Mouse (Mus musculus): Measurements from ENCODE around the gene Zfp687. TPM values are rescaled to one million over a fixed set of nuclear protein-coding genes. Genes with fewer than 3 reads are reported as not detected.

Gene Zfp687
- total RNA-seq, 2 experiments from 2014 or later: 10.9 to 11.5 TPM

- H3K27ac ChIP-seq: peak overlapping the region; percentile 95
- H3K4me3 ChIP-seq: peak overlapping the region; percentile 74
- TF ChIP-seq CTCF (IDR thresholded peaks at IDR 0.05): 0 out of 2 replicates have a peak, but pooled peaks have one; percentile 0
- DNase-seq: peak; percentile 68
- intact Hi-C loops (cut with DNase I): no loop called here
Measured at GRCm38 (mm10) chr3:95013699-95014427, 1.4 kb downstream of the Zfp687 start.

GRCm38 (mm10) chr3:95012982-95013381 is 2.3 kb downstream of the Zfp687 start:
- no peak for TF ChIP-seq CTCF (IDR thresholded peaks at IDR 0.05)
- no peak for DNase-seq
- no peak overlapping the region for H3K4me3 ChIP-seq
- intact Hi-C loops (cut with DNase I): no loop called here
- H3K27ac ChIP-seq: peak overlapping the region; percentile 95; the same call in 1 of the 2 replicates

GRCm38 (mm10) chr3:95010396-95010795 is 4.9 kb downstream of the Zfp687 start:
- TF ChIP-seq CTCF (IDR thresholded peaks at IDR 0.05): no peak
- intact Hi-C loops (cut with DNase I): no loop called here
- Histone ChIP-seq H3K4me3 (no peak overlapping the region), H3K27ac (no peak overlapping the region)
- DNase-seq: no peak

DNA sequence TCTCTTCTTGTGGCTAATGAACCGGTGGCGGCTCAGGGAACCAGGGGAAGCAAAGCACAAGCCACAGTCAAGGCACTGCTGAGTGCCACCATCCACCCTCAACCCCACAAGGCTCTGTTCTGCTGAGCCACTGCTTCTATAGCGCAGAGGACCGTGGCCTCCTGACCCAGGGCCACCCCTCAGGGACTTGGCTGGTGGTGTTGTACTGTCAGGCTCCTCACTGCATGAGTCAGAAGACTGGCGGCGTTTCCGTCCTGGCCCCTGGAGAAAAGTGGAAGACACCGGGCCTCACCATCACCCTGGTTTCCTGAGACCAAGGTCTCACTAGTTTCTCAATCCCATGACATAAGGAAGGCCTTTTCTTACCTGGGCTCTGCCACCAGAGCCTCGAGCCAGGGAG is 7.5 kb downstream of the Zfp687 start:
- no peak overlapping the region for H3K27ac ChIP-seq
- no peak for TF ChIP-seq CTCF (IDR thresholded peaks at IDR 0.05)
- H3K4me3 ChIP-seq: no peak overlapping the region
- intact Hi-C loops (cut with DNase I): no loop called here
- peak; percentile 43 for DNase-seq

GRCm38 (mm10) chr3:95005651-95006050 is 9.6 kb downstream of the Zfp687 start:
- Histone ChIP-seq H3K4me3 (no peak overlapping the region), H3K27ac (no peak overlapping the region)
- no peak for TF ChIP-seq CTCF (IDR thresholded peaks at IDR 0.05)
- intact Hi-C loops (cut with DNase I): no loop called here
- DNase-seq: no peak

GRCm38 (mm10) chr3:95003273-95003672 is 12.0 kb downstream of the Zfp687 start:
- intact Hi-C loops (cut with DNase I): no loop called here
- no peak overlapping the region for H3K4me3 ChIP-seq
- no peak for DNase-seq
- no peak overlapping the region for H3K27ac ChIP-seq
- TF ChIP-seq CTCF (IDR thresholded peaks at IDR 0.05): no peak

DNA sequence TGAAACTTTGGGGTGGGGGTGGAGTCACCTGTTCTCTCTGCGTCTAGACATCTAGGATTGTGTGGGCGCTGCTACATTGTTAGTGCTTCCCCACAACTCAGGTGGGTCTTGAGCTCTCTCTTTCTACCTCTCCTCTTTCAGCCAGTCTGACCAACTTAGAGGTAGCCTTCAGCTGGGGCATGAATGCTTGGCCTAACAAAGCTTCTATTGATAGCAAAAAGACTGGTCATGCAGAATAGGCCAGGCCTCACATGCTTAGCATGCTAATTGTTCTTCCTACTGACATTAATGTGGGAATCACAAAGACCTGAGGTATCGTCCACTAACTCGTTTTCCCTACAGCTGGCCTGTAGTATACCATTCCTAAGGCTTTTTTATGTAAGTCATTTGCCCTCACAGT is 12.7 kb downstream of the Zfp687 start:
- intact Hi-C loops (cut with DNase I): no loop called here
- no peak for TF ChIP-seq CTCF (IDR thresholded peaks at IDR 0.05)
- H3K27ac ChIP-seq: no peak overlapping the region

GRCm38 (mm10) chr3:94996946-94997345 is 18.3 kb downstream of the Zfp687 start:
- intact Hi-C loops (cut with DNase I): loop anchor here (1.0 to 5.0 kb wide), 2 partner anchors 49 to 110 kb away; partner anchors contain the start of gene Psmb4
- no peak overlapping the region for H3K27ac ChIP-seq
- DNase-seq: peak; percentile 80
- H3K4me3 ChIP-seq: no peak overlapping the region
- TF ChIP-seq CTCF (IDR thresholded peaks at IDR 0.05): peak; percentile 99

More for the DNA sequence above, 12.7 kb downstream of the Zfp687 start:
- DNase-seq: no peak
- no peak overlapping the region for H3K4me3 ChIP-seq

- H3K27ac ChIP-seq: peak overlapping the region; percentile 60; the same call in 1 of the 2 replicates
- no peak for TF ChIP-seq CTCF (IDR thresholded peaks at IDR 0.05)
- intact Hi-C loops (cut with DNase I): no loop called here
- DNase-seq: peak; percentile 67
- H3K4me3 ChIP-seq: peak overlapping the region; percentile 36
Measured at GRCm38 (mm10) chr3:94989159-94989761, 26.0 kb downstream of the Zfp687 start.

- Histone ChIP-seq H3K4me3 (no peak overlapping the region), H3K27ac (peak overlapping the region; percentile 60)
- intact Hi-C loops (cut with DNase I): no loop called here
- peak; percentile 77 for DNase-seq
- no peak for TF ChIP-seq CTCF (IDR thresholded peaks at IDR 0.05)
Measured at GRCm38 (mm10) chr3:94987578-94987977, 27.7 kb downstream of the Zfp687 start.

DNA sequence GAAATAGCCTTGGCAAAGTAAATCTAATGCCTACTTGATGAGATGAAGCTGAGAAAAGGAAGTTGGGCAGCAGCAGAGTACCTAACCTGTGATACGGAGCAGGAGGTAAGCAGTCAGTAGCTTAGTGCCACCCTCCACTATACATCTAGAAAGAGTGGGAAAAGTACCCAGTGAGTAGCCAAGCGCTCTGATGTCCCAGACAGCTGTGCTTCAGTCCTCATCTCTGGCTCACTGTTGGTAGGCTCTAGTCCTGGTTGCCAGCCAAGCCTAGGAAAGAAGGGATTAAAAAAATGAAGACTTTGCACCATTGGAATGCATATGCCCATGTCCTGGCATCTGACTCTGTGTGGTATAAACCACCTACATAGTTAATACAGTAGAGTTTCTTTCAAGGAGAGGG is 29.7 kb downstream of the Zfp687 start:
- H3K27ac ChIP-seq: 0 out of 2 replicates have a peak overlapping the region, but pooled peaks have one; percentile 9
- no peak for DNase-seq
- TF ChIP-seq CTCF (IDR thresholded peaks at IDR 0.05): no peak
- no peak overlapping the region for H3K4me3 ChIP-seq
- intact Hi-C loops (cut with DNase I): no loop called here

- DNase-seq: no peak
- intact Hi-C loops (cut with DNase I): no loop called here
- peak overlapping the region; percentile 10; the same call in 1 of the 2 replicates for H3K27ac ChIP-seq
Measured at GRCm38 (mm10) chr3:94984312-94984711, 30.9 kb downstream of the Zfp687 start.

More at GRCm38 (mm10) chr3:94984312-94984711, 30.9 kb downstream of the Zfp687 start:
- TF ChIP-seq CTCF (IDR thresholded peaks at IDR 0.05): no peak
- H3K4me3 ChIP-seq: no peak overlapping the region
